Mouse (Mus musculus): ENCODE results near the gene Edem1. TPM values are rescaled to one million over a fixed set of nuclear protein-coding genes. Genes with fewer than 3 reads are reported as not detected.

The Edem1 gene
- 276 TPM for polyA plus RNA-seq (2017; shearing (Covaris generic))

GRCm38 (mm10) chr6:108828234-108828868 is at the start of gene Edem1:
TSS of gene Edem1 (plus strand) at chr6:108828641.

GRCm38 (mm10) chr6:108782526-108783183 is 45.8 kb upstream of the Edem1 start, which contains the start of gene Arl8b:
TSS of gene Arl8b (plus strand) at chr6:108783099.

Other genes with a start within 250 kb of the Edem1 start
- gene Bhlhe40, start 168.0 kb upstream of the Edem1 start, polyA plus RNA-seq (2017; shearing (Covaris generic)) = 4.8 TPM
- gene Arl8b, start 45.5 kb upstream of the Edem1 start, polyA plus RNA-seq (2017; shearing (Covaris generic)) = 62.7 TPM